Mouse (Mus musculus) kidney, postnatal 25 days (tissue): Measurements from ENCODE around the gene Zbtb33.
A peak's percentile ranks its signal among the peaks of the same experiment; 100 is the strongest.

Source experiments
- DNase-seq, 2 experiments: peaks; one replicate each; pipeline ENCODE4 v3.0.0; 2021; ENCODE audit warnings: mixed read lengths in 2 of 2

The Zbtb33 gene

DNA sequence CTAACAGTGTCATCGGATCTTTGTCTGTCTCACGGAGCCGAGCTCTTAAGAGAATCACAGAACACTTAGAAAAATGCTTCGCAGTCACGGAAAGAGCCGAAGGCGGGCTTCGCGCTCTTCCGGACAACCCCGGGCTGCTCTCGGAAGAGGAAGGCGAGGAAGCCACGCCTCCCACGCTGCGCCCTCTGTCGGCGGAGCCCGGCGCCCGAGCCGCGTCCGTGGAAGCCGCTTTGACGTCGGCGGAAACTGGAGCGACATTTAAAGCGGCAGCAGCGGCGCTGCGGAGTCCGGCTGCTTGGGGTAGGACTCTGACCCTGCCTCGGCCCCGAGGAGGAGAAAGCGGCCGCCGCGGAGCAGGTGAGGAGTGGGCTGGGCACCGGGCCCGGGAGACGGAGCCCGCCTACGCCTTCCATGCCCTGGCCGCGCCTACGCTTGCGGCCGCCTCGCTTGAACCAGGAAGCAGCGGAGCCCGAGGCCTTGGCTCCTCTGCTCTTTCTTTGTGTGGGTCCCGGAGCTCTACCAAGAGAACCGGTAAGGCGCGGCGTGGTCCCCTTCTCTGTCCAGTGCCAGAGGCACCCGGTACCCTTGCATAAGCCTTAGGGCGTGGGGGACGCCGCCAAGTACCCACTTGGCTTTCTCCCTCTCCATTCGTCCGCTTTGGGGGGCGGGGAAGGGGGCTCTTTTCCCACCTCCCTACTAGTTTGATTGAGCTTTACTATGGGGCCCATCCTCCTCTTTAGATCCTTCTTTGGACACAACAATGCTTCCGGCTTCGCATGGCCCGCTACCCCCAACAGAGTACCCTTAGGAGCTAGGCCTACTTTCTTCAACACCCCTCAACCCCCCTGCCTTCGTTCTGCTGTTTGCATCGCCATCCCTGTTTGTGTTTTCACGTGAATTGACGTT lies at the start of gene Zbtb33:
Gene Zbtb33 (plus strand): TSS at position 242 of the 906 bp plus-strand sequence.
- peak; percentile 88 to 90 for DNase-seq

DNA sequence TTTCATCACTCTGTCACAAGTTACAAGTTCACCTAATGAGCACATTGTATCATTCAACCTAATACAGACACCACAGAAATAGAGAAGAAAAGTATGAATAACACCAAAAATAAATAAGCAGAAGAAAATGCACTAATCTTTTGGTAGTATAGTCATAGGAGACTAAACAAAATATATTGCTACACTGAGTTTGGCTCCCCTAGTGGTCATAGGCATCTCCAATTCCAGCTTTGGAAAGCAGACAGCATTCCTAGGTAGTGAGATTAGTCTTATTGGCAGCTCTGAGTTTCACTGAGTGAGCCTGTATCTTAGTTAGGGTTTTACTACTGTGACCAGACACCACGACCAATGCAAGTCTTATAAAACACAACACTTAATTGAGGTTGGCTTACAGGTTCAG lies 30.5 kb upstream of the Zbtb33 start:
- DNase-seq = no peak

DNA sequence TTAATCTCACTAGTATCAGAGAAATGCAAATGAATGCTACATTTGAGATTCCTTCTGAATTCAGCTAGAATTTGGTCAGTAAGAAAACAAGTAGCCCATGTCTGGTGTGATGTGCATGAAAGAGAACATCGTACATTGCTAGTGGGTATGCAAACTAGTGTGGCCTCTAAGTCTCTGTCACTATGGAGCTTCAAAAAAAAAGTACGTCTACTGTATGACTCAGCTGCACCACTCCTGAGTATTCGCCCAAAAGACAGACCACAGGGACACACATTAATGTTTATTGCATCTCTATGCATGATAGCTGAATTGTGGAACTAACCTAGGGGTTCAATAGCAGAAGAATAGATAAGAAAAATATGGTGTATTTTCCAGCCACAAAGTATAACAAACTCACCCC lies 24.3 kb upstream of the Zbtb33 start:
- no peak for DNase-seq

DNA sequence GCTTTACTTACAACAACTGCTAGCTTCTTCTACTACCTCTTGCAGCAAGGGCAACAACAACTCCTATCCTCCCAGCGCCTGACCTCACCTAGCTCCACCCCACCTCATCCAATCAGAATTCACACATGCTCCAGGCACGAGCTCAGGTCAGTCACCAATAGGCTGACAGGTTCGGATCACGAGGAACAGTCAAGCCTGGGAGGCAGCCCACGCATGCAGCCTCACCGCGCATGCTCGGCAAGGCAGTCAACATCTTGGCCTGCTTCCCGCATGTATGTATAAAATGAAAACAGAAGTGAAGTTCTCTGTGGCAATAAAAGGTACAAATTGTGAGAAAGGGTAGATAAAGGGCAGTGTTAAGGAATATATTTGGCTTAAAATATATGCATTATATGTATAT lies 23.5 kb upstream of the Zbtb33 start:
- no peak for DNase-seq

DNA sequence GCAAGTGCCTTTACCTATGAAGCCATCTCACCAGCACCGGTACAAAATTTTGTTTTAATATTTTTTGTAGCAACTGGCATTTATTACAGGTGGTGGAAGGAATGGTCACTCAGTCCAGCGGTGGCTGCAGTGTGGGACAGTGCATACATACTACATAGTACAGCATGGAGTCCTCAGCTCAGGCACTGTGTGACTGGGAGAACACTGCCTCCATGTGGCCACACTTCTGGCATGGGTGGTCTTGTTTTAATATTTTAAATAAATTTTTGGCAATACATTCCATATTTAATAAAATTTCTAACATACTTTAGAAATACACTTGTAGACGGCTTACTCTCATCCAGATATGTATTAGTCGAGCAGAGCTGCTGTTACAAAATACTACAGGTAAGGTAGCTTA lies 23.0 kb upstream of the Zbtb33 start:
- DNase-seq = no peak

DNA sequence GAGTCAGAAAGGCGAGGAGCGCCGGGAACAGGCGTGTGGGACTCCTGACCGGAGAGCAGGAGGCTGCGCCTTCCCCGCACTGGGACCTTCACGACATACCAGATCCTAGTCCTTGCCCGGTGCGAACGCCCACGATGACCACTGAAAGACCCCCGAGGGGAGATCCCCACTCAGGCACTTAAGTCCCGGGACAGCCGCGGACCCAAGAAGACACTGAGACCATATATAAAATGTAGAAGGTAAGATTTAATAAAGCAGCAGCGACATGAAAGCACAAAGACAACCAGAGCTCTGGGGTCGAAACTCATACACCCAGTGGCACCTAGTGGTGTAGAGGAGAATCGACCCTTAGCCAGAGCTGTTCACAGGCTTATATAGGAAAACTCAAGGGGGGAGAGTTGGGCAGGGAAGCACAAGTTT lies 9.7 kb upstream of the Zbtb33 start:
- peak; percentile 51 to 62 for DNase-seq

DNA sequence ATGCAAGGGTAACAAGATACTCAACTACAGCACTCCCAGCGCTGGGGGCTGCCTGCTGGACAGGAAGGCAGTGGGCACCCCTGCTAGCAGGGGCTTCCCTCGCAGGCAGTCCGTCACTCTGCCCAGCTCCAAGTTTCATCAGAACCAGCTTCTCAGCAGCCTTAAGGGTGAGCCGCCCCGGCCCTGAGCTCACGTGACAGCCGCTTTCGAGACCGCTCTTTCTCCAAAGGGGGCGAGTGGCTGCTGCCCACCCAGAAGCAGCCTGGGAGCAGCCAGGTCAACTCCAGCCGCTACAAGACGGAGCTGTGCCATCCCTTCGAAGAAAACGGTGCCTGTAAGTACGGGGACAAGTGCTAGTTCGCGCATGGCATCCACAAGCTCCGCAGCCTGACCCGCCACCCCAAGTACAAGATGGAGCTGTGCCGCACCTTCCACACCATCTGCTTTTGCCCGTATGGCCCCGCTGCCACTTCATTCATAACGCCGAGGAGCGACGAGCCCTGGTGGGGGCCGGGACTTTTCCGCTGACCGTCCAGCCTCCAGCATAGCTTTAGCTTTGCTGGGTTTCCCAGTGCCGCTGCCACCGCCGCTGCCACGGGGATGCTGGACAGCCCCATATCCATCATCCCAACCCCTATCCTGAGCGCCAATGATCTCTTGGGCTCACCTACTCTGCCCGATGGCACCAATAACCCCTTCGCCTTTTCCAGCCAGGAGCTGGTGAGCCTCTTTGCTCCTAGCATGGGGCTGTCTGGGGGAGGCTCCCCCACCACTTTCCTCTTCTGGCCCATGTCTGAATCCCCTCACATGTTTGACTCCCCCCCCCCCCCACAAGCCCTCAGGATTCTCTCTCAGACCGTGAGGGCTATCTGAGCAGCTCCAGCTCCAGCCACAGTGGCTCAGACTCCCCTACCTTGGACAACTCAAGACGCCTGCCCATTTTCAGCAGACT lies 8.7 kb upstream of the Zbtb33 start:
- peak; percentile 2 to 36 for DNase-seq

DNA sequence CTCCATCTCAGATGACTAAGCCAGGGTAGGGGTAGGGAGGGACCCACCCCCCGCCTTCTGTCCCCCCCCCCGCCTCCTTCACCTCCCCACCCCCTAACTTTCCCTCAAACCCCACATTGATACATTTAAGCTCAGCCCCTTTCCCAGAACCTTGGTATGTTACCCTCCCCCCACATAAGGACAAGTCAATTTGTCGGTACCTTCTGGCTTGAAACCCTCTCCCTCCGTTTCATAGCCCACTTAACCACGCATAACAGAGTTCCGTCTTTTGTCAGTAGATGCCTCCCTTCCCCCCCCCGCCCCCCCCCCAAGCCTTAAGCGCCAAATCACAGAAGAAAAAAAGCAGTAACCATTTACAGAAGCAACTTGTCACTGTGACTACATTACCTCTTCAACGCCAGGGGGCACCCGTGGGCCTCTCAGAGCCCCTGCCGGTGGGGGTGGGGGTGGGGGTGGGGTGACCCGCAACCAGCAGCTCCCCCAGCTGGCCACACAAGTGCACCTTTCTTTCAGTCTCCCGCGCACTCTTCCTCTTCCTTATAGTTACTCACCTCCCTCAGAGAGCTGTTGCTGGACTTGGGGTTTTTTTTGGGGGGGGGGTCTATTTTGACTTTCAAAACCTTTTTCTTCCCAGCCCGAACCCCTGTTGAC lies 7.9 kb upstream of the Zbtb33 start:
- peak; percentile 76 to 80 for DNase-seq

DNA sequence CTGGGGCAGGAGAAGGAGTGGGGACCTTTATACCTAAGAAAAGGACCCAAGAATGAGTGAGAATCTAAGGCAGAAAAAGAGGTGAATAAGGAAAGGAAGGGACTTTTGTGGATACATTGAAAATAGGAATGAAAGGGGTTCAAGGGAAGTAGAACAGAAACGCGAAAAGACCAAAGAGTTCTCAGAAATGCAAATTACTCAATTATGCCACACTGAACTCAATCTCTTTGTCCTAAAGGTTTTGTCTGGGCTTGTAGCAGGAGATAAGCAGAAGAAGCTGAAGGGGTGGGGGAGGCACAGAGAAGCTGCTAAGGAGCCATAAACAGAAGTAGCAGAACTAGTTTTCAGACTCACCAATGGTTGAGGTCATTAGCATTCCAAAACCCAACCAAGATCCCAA lies 4.1 kb upstream of the Zbtb33 start:
- no peak for DNase-seq

DNA sequence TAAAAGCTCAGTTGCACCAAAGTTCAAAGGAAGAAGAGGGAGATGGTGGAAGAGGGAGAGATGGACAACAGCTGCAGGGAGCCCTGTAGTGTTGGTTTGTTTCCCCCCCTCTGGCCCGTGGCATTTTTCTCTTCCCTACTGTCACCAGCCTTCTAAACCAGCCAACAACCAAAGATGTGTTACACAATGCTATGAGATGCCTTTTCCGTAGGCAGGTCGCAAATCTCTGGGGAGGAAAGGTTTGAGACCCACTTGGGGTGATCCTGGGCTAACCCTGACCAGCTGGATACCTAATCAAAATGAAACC lies 818 bp downstream of the Zbtb33 start:
- DNase-seq = no peak

DNA sequence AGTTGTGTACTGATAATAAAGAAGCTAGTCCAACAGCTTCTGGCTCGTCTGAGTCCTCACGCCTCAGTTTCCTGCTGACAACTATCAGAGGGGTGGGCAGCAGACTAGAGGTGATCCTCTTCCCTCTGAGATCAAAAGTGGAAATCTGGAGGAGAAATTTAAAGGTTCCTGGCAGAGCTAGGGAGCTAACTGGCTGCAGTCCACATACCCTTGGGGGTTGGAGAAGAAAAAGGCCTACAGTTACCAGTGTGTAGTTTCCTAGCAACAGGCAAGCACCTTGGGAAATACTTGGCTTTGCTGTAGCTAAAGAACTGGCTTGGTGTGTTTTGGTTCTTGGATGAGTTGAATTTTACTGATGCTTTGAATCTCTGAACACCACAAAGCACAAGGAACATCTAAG lies 12.2 kb downstream of the Zbtb33 start:
- peak in 1 of 2 experiments; percentile 5 for DNase-seq

DNA sequence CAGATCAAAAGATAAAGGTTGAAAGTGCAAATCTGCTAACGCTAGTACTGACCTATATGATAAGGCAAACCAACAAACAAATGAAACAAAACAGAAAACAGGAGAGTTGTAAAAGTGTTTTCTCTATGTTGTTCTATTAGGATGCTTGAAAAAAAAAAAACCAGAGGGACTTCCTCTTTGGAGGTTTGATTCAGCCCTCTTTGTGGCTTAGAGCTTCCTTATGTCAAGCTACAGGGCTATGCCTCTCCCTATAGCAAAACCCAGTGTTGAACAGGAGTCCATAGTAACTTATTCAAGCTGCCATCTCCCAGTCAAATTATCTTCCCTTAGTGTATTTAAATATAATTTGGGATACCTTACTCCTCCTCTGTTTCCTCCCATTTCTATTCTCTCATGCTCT lies 17.8 kb downstream of the Zbtb33 start:
- no peak for DNase-seq

DNA sequence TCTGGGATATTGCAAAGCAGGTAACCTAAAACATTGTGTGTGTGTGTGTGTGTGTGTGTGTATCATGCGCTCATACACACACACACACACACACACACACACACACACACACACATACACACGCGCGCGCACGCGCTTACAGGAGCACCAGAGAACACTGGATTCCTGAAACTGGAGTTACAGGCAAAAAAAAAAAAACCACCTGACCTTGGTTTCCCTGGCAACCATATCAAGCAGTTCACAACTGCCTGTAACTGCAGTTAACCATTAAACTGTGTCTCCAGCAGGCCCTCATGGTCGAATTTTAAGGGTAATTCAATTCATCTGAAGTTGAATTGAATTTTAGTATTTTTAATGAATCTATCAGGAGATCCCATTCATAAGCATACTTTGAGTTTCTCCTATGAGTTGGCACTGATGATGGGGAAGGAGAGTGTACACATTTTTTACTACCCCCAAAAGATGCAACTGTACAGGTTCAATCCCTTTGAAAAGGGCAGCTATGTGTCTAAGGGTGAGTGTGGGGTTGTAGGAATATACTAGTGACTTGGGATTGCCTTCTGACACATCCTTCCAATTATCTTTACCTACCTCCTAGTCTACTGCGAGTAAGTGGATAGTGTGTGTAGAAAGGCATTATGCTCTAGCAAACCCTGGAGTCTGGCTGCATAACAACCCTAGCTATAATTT lies 27.5 kb downstream of the Zbtb33 start:
- DNase-seq = peak; percentile 34 to 53

DNA sequence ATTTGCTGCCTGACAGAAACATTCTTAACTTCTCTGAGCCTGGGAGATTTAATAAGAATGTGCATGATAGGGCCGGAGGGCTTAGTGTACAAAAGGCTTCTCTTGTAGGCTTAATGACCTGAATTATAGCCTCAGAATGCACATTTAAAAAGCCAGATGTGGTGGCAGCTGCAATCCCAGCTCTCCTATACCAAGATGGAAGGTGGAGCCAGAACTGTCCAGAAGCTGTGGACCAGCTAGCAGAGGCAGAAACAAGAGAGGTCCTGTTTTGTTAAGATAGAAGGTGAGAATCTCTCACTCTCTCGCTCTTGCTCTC lies 28.0 kb downstream of the Zbtb33 start:
- no peak for DNase-seq

DNA sequence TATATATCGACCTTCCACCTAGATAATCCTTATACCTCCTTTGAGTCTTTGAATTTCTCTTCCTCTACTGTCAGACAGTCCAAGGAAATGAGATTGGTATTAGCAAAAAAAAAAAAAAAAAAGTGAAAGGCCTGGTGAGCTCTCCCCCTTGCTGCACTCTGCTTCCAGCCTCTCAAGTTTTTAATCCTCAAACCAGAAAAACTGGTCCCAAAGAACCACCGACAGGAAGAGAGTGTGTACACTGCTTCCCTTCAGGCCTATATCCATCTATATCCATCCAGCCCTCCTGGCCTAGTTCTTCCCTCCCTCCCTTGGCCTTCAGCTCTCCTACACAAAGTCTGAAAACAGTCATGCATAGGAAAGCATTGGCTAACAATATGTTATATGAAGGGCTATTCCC lies 33.2 kb downstream of the Zbtb33 start:
- no peak for DNase-seq

DNA sequence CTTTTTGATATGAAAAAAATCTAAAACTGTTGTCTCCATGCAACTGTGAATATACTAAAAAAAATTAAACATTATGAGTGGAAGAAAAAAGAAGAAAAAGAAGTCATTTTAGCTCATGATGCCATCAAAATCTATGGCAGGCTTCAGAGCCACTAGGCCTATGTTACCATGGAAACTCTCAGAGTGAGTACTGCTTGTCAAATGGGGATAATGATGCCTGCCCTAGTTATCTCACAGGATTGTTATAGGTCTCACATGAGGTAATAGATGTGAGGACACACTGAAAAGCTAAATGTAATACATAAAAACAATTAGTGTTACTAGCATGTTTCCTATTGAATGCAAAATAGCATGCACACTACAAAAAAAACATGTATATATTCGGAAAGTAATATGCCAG lies 40.3 kb downstream of the Zbtb33 start:
- DNase-seq = no peak

DNA sequence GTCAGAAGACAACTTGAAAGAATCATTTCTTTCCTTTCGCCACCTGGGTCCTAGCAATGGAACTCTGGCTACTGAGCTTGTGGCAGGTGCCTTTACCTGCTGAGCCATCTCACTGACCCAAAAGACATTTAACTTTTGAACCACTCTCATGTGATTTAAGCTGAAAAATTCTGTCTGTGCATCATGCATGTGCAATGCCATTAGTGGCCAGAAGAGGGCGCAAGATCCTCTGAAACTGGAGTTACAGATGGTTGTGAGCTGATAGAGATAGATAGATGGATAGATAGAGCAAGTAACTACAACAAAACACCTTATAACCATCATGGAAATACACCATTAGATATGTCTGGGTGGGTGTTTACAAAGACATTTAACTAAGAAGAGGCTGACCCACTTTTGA lies 48.1 kb downstream of the Zbtb33 start:
- peak in 1 of 2 experiments; percentile 54 for DNase-seq
